Mouse (Mus musculus) retina, adult 2 months (tissue): Measurements from ENCODE around the gene Vmn1r85.
"Not testable (repeated sequence)": the region's sequence is repeated elsewhere in the genome, so short reads cannot be mapped to it uniquely, and the experiment has no call there.

ENCODE experiments used
- DNase-seq: peaks from one replicate; pipeline ENCODE4 v3.0.0-alpha.2; 2012; ENCODE audit warnings: low read depth, low spot score

The Vmn1r85 gene

GRCm38 (mm10) chr7:13095073-13095472 is at the start of gene Vmn1r85:
Gene Vmn1r85 (minus strand): TSS chr7:13095173.
- DNase-seq = no peak

- no peak for DNase-seq
Measured at GRCm38 (mm10) chr7:13140057-13140456, 45.1 kb upstream of the Vmn1r85 start, which contains the start of gene Vmn1r87. Gene Vmn1r87 (minus strand): TSS chr7:13140157.

GRCm38 (mm10) chr7:13137340-13137739 is 42.4 kb upstream of the Vmn1r85 start:
- DNase-seq = no peak

- no peak for DNase-seq
Measured at GRCm38 (mm10) chr7:13131856-13132255, 36.9 kb upstream of the Vmn1r85 start.

GRCm38 (mm10) chr7:13123554-13124153 is 28.7 kb upstream of the Vmn1r85 start:
- not testable (repeated sequence) for DNase-seq

- no peak for DNase-seq
Measured at GRCm38 (mm10) chr7:13119817-13120216, 24.8 kb upstream of the Vmn1r85 start, which contains the start of gene Vmn1r86. Gene Vmn1r86 (minus strand): TSS chr7:13119917.

- DNase-seq = no peak
Measured at GRCm38 (mm10) chr7:13072293-13072692, 22.7 kb downstream of the Vmn1r85 start.

GRCm38 (mm10) chr7:13063399-13063798 is 31.6 kb downstream of the Vmn1r85 start:
- not testable (repeated sequence) for DNase-seq

GRCm38 (mm10) chr7:13059536-13059935 is 35.4 kb downstream of the Vmn1r85 start:
- DNase-seq = no peak

GRCm38 (mm10) chr7:13056913-13057700 is 37.9 kb downstream of the Vmn1r85 start:
- DNase-seq = no peak

- peak; percentile 90 for DNase-seq
Measured at GRCm38 (mm10) chr7:13054287-13055010, 40.5 kb downstream of the Vmn1r85 start, which contains the start of gene Mzf1. Gene Mzf1 (minus strand): TSS chr7:13054764.

GRCm38 (mm10) chr7:13053961-13054286 is 41.0 kb downstream of the Vmn1r85 start:
- DNase-seq = no peak

GRCm38 (mm10) chr7:13053501-13053900 is 41.5 kb downstream of the Vmn1r85 start:
- DNase-seq = no peak

- DNase-seq = no peak
Measured at GRCm38 (mm10) chr7:13053001-13053400, 42.0 kb downstream of the Vmn1r85 start.

GRCm38 (mm10) chr7:13046084-13046483 is 48.9 kb downstream of the Vmn1r85 start:
- DNase-seq = no peak

GRCm38 (mm10) chr7:13044254-13044625 is 50.7 kb downstream of the Vmn1r85 start:
- DNase-seq = no peak

GRCm38 (mm10) chr7:13043445-13044253 is 51.3 kb downstream of the Vmn1r85 start:
- no peak for DNase-seq

- no peak for DNase-seq
Measured at GRCm38 (mm10) chr7:13043120-13043444, 51.9 kb downstream of the Vmn1r85 start.

- DNase-seq = no peak
Measured at GRCm38 (mm10) chr7:13042511-13042910, 52.5 kb downstream of the Vmn1r85 start.

GRCm38 (mm10) chr7:13041256-13041655 is 53.7 kb downstream of the Vmn1r85 start:
- no peak for DNase-seq

- DNase-seq = no peak
Measured at GRCm38 (mm10) chr7:13039181-13039580, 55.8 kb downstream of the Vmn1r85 start.
